Mouse (Mus musculus) thymus, adult 2 months (tissue): Measurements from ENCODE around the gene Prr15l.

Experiments
- CTCF ChIP-seq: fragments of 200-500 bp; IDR thresholded peaks from 2 replicates; pipeline ENCODE4 v1.5.1; 2012; ENCODE audit warnings: mild to moderate bottlenecking, control low read depth, low read length, moderate library complexity, borderline replicate concordance; ENCODE audit not compliant: control insufficient read depth, poor library complexity, insufficient read depth; ENCODE audit errors: extremely low read depth
- POLR2A ChIP-seq: fragments of 200-500 bp; IDR thresholded peaks from 2 replicates; pipeline ENCODE4 v1.6.1; 2012; ENCODE audit warnings: mild to moderate bottlenecking, low read length, control low read depth, moderate library complexity; ENCODE audit not compliant: control insufficient read depth, poor library complexity, insufficient read depth; ENCODE audit errors: extremely low read depth

DNA sequence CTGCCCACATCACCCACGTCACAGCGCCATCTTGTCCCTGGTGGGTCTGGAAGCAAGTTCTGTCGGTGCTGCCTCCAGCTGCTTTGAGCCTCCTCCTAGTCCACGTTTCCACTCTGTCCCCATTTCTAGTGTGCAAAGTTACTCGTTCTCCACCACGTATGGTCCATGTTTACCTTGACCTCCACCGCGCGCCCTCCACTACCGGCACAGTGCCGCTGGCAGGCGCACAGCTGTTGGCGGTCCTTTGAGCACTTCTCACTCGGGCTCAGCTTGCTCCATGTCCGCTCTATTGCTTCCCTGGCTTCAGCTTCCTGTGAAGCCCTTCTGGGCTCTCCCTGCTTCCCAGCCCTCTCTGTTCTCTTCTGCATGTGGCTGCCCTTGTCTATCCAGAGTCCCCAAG lies 53.6 kb downstream of the Prr15l start:
- TF ChIP-seq CTCF (no peak), POLR2A (no peak)
